In genomic region chr9:65128123-65128815, GRCm38 (mm10) we compare ENCODE assay signal across 9 mouse cellular contexts. TPM values are rescaled to one million over a fixed set of nuclear protein-coding genes. Genes with fewer than 3 reads are reported as not detected.
DNase-seq lines count a peak whose midpoint lies in the region; ATAC-seq lines count a peak whose summit lies in the region.
"Had no signal": no experiment of that assay in that cellular context is flagged by ENCODE, and none has a peak within 500 bp of the region (broad histone marks: within the 10 kb centered on the region; RNA-seq: fewer than 3 reads in every experiment).

No protein-coding gene starts in this region.

- H3K4me3 ChIP-seq in heart, embryonic 10.5 days = peak overlapping the region; percentile 53
- H3K4me3 ChIP-seq in forebrain, embryonic 15.5 days = no peak overlapping the region

- WGBS in heart, embryonic 10.5 days = 5% methylated on average over 25 of the region's 25 CpGs
- WGBS in forebrain, embryonic 15.5 days = 14% methylated on average over 25 of the region's 25 CpGs

- no peak overlapping the region; the same call in 1 of the 2 replicates for H3K4me2 ChIP-seq in forebrain, embryonic 15.5 days (replicated peaks)

- no peaks in the 10 kb centered on the region for H3K36me3 ChIP-seq in heart, embryonic 10.5 days
- peaks cover 4% of the 10 kb centered on the region; the same call in 1 of the 2 replicates for H3K36me3 ChIP-seq in forebrain, embryonic 15.5 days
- H3K36me3 ChIP-seq: G1E had no signal

- peaks cover 17% of the 10 kb centered on the region for H3K4me1 ChIP-seq in heart, embryonic 10.5 days
- H3K4me1 ChIP-seq in forebrain, embryonic 15.5 days = peaks cover 13% of the 10 kb centered on the region

- no peak overlapping the region for H3K9ac ChIP-seq in forebrain, embryonic 15.5 days (replicated peaks)

- ATAC-seq in forebrain, embryonic 15.5 days (replicated peaks) = 0 out of 2 replicates have a peak, but pooled peaks have one; percentile 15
- peak; percentile 67 for ATAC-seq in megakaryocyte-erythroid progenitor cell, adult 5-6 weeks (replicated peaks; ENCODE audit: low FRiP score, low TSS enrichment, poor library complexity, severe bottlenecking)

- H3K27ac ChIP-seq in heart, embryonic 10.5 days = peak overlapping the region; percentile 63
- no peak overlapping the region for H3K27ac ChIP-seq in forebrain, embryonic 15.5 days (replicated peaks)

- DNase-seq in heart, embryonic 10.5 days (ENCODE audit: low spot score) = peak; percentile 89
- DNase-seq in heart, adult 18-20 months = no peak
- peak; percentile 74 for DNase-seq in adrenal gland, adult 2 months
- peak; percentile 72 to 82 for DNase-seq in kidney, postnatal 4 days
- peak; percentile 31 to 62 for DNase-seq in thymus, postnatal 10 days (ENCODE audit: low spot score in 2 of 2)
- DNase-seq in layer of hippocampus, adult 9-10 months (ENCODE audit: low spot score) = no peak

- H3K9me3 ChIP-seq in heart, embryonic 10.5 days = no peaks in the 10 kb centered on the region
- H3K9me3 ChIP-seq in forebrain, embryonic 15.5 days = no peaks in the 10 kb centered on the region
- H3K9me3 ChIP-seq: G1E had no signal

- peaks cover 36% of the 10 kb centered on the region for H3K27me3 ChIP-seq in heart, embryonic 10.5 days (ENCODE audit: insufficient read depth, poor library complexity, severe bottlenecking)
- H3K27me3 ChIP-seq in forebrain, embryonic 15.5 days = no peaks in the 10 kb centered on the region

RNA-seq across cellular contexts. Expression of gene Igdcc3, which starts 12.7 kb away (rescaled TPM):
- polyA plus RNA-seq in heart, embryonic 10.5 days (2016; fragmentation: Nextera tagmentation; extraction: Ambion mirVana) = 26.8 and 65.0 TPM in 2 replicates
- total RNA-seq in heart, adult 18-20 months (2021) = under 1 TPM; 0.15 to 0.18 TPM
- 1 to 10 TPM; 1.1 to 1.4 TPM for total RNA-seq in adrenal gland, adult 2 months (2021)
- polyA plus RNA-seq in adrenal gland, adult 2 months (2012; rRNA removed) = 2.6 and 4.8 TPM in 2 replicates
- polyA plus RNA-seq in forebrain, embryonic 15.5 days (2015; fragmentation: Nextera tagmentation; extraction: Ambion mirVana) = 9.6 and 9.8 TPM in 2 replicates
- not detected in 2 replicates for total RNA-seq in megakaryocyte-erythroid progenitor cell, adult 5-6 weeks (2014; fragmentation: Nextera tagmentation)
- total RNA-seq in megakaryocyte-erythroid progenitor cell, adult 5-6 weeks (2017) = not detected in 2 replicates
- polyA plus RNA-seq: G1E had no signal

RNA-seq across cellular contexts. Expression of gene Igdcc4, which starts 27.0 kb away (rescaled TPM):
- 7.5 and 10.8 TPM in 2 replicates for polyA plus RNA-seq in heart, embryonic 10.5 days (2016; fragmentation: Nextera tagmentation; extraction: Ambion mirVana)
- total RNA-seq in heart, adult 18-20 months (2021) = 10 to 100 TPM; 12.3 to 13.8 TPM
- 10 to 100 TPM; 22.5 to 33.7 TPM for total RNA-seq in adrenal gland, adult 2 months (2021)
- 37.5 and 38.9 TPM in 2 replicates for polyA plus RNA-seq in adrenal gland, adult 2 months (2012; rRNA removed)
- polyA plus RNA-seq in forebrain, embryonic 15.5 days (2015; fragmentation: Nextera tagmentation; extraction: Ambion mirVana) = 13.0 and 14.6 TPM in 2 replicates
- total RNA-seq in megakaryocyte-erythroid progenitor cell, adult 5-6 weeks (2014; fragmentation: Nextera tagmentation) = 0.35 TPM in 1 of 2 replicates, not detected in the other
- 0.42 TPM in 1 of 2 replicates, not detected in the other for total RNA-seq in megakaryocyte-erythroid progenitor cell, adult 5-6 weeks (2017)
- polyA plus RNA-seq: G1E had no signal

Comparison
In these comparisons a context has a peak if more than half of its experiments do, and no peak if none do; other contexts are left out.
1. DNase-seq: peak in heart, embryonic 10.5 days (single experiment), adrenal gland, adult 2 months (single experiment), kidney, postnatal 4 days (2 of 2) and thymus, postnatal 10 days (2 of 2); none in heart, adult 18-20 months (0 of 2) and layer of hippocampus, adult 9-10 months (single experiment).
2. RNA of gene Igdcc4, which starts 27.0 kb away (total RNA-seq): 22.5 to 33.7 TPM in adrenal gland, adult 2 months and 12.3 to 13.8 TPM in heart, adult 18-20 months; 0.35 to 0.42 TPM in megakaryocyte-erythroid progenitor cell, adult 5-6 weeks; every median in the first group is over 4 times any median in the second.